Mouse (Mus musculus): ENCODE measurements around the gene Nrsn2.

DNA sequence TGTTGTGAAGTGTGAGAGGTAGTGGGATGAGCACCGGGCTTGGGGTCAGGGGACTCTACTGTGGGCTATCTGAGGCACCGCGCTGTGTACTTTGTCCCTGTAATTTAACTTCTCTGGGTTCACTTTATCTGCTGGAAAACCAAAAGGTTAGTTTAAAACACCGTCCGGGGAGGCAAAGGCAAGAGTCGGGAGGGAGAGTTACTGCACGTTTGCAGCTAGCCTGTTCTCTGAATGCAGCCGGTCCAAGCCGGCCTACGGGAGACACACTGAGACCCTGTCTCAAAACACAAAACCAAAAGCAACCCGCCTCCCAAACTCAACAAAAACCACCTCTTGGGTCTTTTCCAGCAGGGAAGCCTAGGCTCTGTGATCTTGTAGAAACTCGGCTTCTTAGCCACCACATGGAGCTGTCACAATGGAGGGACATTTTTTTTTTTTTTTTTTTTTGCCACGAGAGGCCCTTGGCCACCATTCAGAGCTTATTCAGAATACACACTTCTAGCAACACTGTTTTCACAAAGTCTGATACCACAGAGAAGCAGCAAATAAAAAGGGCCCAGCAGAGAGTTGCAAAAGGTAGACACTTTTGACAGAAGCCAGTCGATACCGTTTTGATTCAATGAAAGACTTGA is 36.2 kb upstream of the Nrsn2 start:
- TF ChIP-seq MYOD1 (IDR thresholded peaks at IDR 0.05; ENCODE audit: control insufficient read depth, insufficient read length, low read depth), result no peak
- no peak for TF ChIP-seq CTCF (IDR thresholded peaks at IDR 0.05; ENCODE audit: control insufficient read depth, insufficient read depth, insufficient read length)
- no peak for TF ChIP-seq FOSL1 (IDR thresholded peaks at IDR 0.05; ENCODE audit: insufficient read depth, low read length, poor library complexity, severe bottlenecking)

Data from C2C12 (cell line).